Mouse (Mus musculus): ENCODE data around the gene Ppp2r5a. TPM values are rescaled to one million over a fixed set of nuclear protein-coding genes. Genes with fewer than 3 reads are reported as not detected.

Gene Ppp2r5a
- total and polyA plus RNA-seq, 3 experiments, result 40.3 to 96.7 (median 62.0) TPM

DNA sequence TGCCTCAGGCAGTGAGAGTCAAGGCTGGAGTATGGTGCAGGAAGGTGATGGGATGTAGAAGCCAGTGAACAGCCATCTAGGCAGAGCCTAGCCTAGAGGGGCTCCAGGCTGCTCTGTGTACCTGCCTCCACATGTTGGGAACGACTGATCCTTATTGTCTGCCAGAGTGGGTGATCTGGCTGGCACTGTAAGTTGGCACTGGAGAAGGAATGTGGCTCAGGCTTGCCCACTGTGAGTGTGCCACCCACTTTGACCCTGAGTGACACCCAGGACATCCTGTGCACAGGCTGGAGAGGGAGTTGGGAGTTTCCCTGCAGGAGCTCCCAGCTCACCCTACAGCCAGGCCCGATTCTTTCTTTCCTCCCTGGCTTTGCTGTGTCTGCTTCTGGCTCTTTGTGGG lies 63.2 kb downstream of the Ppp2r5a start:
- Histone ChIP-seq H3K9me3 (replicated peaks; ENCODE audit: low read length) (peaks cover 17% of the 10 kb centered on the region), H3K79me2 (replicated peaks; ENCODE audit: control insufficient read depth, extremely low read depth, insufficient read depth, poor library complexity, severe bottlenecking) (no peaks in the 10 kb centered on the region), H3K9ac (ENCODE audit: insufficient read depth, low read depth) (no peak overlapping the region), H3K4me1 (ENCODE audit: control insufficient read depth in 1 of 2, insufficient read depth in 2 of 2) (peaks cover 0 to 3% of the 10 kb centered on the region in 2 experiments; a peak in 1 of 4 replicates), H3K4me2 (ENCODE audit: insufficient read depth, low read depth, poor library complexity, severe bottlenecking) (no peak overlapping the region), H3K27ac (ENCODE audit: insufficient read depth, low read depth) (no peak overlapping the region), H3K36me3 (replicated peaks in 1 of 2; ENCODE audit: control insufficient read depth in 1 of 2, insufficient read depth in 1 of 2, low read length in 1 of 2) (peaks cover 73 to 93% of the 10 kb centered on the region in 2 experiments), H3K27me3 (replicated peaks) (no peaks in the 10 kb centered on the region), H3K4me3 (replicated peaks in 1 of 3; ENCODE audit: low read depth in 2 of 3, low read length in 2 of 3, poor library complexity in 1 of 3) (no peak overlapping the region)
- in situ Hi-C loops (cut with MboI; ENCODE audit: low pct_ligation_motif_present, low pct_unique_long_range_greater_than_20kb, low sequenced_read_pairs), result loop anchor here (25.0 kb wide), 1 partner anchor 472 kb away; the partner anchor contains the start of gene Nek2
- dilution Hi-C loops (cut with MboI; ENCODE audit: extremely low pct_ligation_motif_present, extremely low pct_unique_long_range_greater_than_20kb, low sequenced_read_pairs), result no loop called here
- TF ChIP-seq CHD1 (IDR thresholded peaks at IDR 0.05; ENCODE audit: low read depth, low read length), result no peak
- TF ChIP-seq E2F4 (IDR thresholded peaks at IDR 0.05; ENCODE audit: insufficient replicate concordance, low read depth, low read length), result no peak
- no peak for TF ChIP-seq ZC3H11A (IDR thresholded peaks at IDR 0.05; ENCODE audit: low read depth, low read length)
- no peak for TF ChIP-seq NRF1 (IDR thresholded peaks at IDR 0.05; ENCODE audit: low read depth, low read length)
- no peak for TF ChIP-seq MAZ (IDR thresholded peaks at IDR 0.05; ENCODE audit: low read depth, low read length)
- TF ChIP-seq UBTF (IDR thresholded peaks at IDR 0.05; ENCODE audit: low read depth, low read length), result no peak
- TF ChIP-seq MEF2A (IDR thresholded peaks at IDR 0.05; ENCODE audit: borderline replicate concordance, low read depth, low read length), result no peak
- TF ChIP-seq BHLHE40 (IDR thresholded peaks at IDR 0.05; ENCODE audit: low read depth, low read length), result no peak
- no peak for TF ChIP-seq HCFC1 (IDR thresholded peaks at IDR 0.05; ENCODE audit: low read depth, low read length)
- no peak for TF ChIP-seq ZKSCAN1 (IDR thresholded peaks at IDR 0.05; ENCODE audit: borderline replicate concordance, low read depth, low read length)
- no peak for TF ChIP-seq IRF4 (IDR thresholded peaks at IDR 0.05; ENCODE audit: low read depth, low read length)
- TF ChIP-seq EP300 (IDR thresholded peaks at IDR 0.05; ENCODE audit: low read length), result no peak
- TF ChIP-seq POLR2A (IDR thresholded peaks at IDR 0.05; ENCODE audit: low read depth, low read length), result no peak
- no peak for TF ChIP-seq TCF12 (IDR thresholded peaks at IDR 0.05; ENCODE audit: low read depth, low read length)
- no peak for TF ChIP-seq SMC3 (IDR thresholded peaks at IDR 0.05; ENCODE audit: low read depth, low read length)
- TF ChIP-seq ZMIZ1 (IDR thresholded peaks at IDR 0.05; ENCODE audit: low read depth, low read length), result no peak
- DNase-seq (ENCODE audit: extremely low read depth), result no peak

DNA sequence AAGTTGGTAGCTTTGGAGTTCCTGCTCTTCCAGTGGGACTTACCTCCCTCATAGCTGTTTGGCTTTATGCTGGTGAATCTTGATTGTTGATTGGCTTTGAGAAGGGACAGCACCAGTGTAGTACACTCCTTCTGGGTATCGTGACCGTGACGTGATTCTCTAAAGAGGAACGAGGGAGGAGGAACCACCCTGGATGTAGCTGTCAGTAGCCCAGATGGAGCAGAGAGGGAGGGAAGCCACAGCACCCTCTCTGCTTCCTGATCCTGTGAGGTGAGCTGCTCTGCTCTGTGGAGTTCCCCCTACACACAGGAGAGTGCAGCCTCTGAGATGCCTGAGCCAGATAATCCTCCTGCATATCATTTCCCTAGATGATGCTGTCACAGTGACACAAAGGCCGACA lies 68.6 kb downstream of the Ppp2r5a start:
- in situ Hi-C loops (cut with MboI; ENCODE audit: low pct_ligation_motif_present, low pct_unique_long_range_greater_than_20kb, low sequenced_read_pairs) (loop anchor here (25.0 kb wide), 1 partner anchor 478 kb away; the partner anchor contains the start of gene Nek2), dilution Hi-C loops (cut with MboI; ENCODE audit: extremely low pct_ligation_motif_present, extremely low pct_unique_long_range_greater_than_20kb, low sequenced_read_pairs) (no loop called here)
- no peak for DNase-seq (ENCODE audit: extremely low read depth)
- no peak for TF ChIP-seq HCFC1 (IDR thresholded peaks at IDR 0.05; ENCODE audit: low read depth, low read length)
- Histone ChIP-seq H3K27ac (ENCODE audit: insufficient read depth, low read depth) (no peak overlapping the region), H3K4me3 (replicated peaks in 1 of 3; ENCODE audit: low read depth in 2 of 3, low read length in 2 of 3, poor library complexity in 1 of 3) (no peak overlapping the region), H3K36me3 (replicated peaks in 1 of 2; ENCODE audit: control insufficient read depth in 1 of 2, insufficient read depth in 1 of 2, low read length in 1 of 2) (peaks cover 47 to 92% of the 10 kb centered on the region in 2 experiments), H3K9ac (ENCODE audit: insufficient read depth, low read depth) (no peak overlapping the region), H3K4me1 (ENCODE audit: control insufficient read depth in 1 of 2, insufficient read depth in 2 of 2) (peaks cover 4 to 18% of the 10 kb centered on the region in 2 experiments; a peak in 2 of 4 replicates), H3K27me3 (replicated peaks) (no peaks in the 10 kb centered on the region), H3K9me3 (replicated peaks; ENCODE audit: low read length) (peaks cover 30% of the 10 kb centered on the region), H3K79me2 (replicated peaks; ENCODE audit: control insufficient read depth, extremely low read depth, insufficient read depth, poor library complexity, severe bottlenecking) (peaks cover 2% of the 10 kb centered on the region; the same call in 1 of the 2 replicates), H3K4me2 (ENCODE audit: insufficient read depth, low read depth, poor library complexity, severe bottlenecking) (no peak overlapping the region)

Data from CH12.LX (cell line).